Mouse (Mus musculus) small intestine, adult 2 months (tissue): ENCODE measurements around the gene Pax8.

Experiments
- CTCF ChIP-seq: fragments of 200-500 bp; IDR thresholded peaks from 2 replicates; pipeline ENCODE4 v1.5.1; 2012; ENCODE audit warnings: low read depth, mild to moderate bottlenecking, control low read depth, inconsistent platforms, low read length, moderate library complexity, mixed read lengths; ENCODE audit not compliant: insufficient replicate concordance, insufficient read length; ENCODE audit errors: extremely low read depth
- POLR2A ChIP-seq: fragments of 200-500 bp; IDR thresholded peaks from 2 replicates; pipeline ENCODE4 v1.6.1; 2012; ENCODE audit warnings: low read depth, mild to moderate bottlenecking, control low read depth, inconsistent platforms, low read length, moderate library complexity

GRCm38 (mm10) chr2:24440056-24440455 lies 35.3 kb downstream of the Pax8 start:
- TF ChIP-seq CTCF (no peak), POLR2A (no peak)
